Mouse (Mus musculus): ENCODE measurements at regions not wholly inside any gene's neighbourhood (a gene's known extent, or its start where the extent isn't known, plus 50 kb on each side); places are given as distances from the start of the nearest gene placed in this dataset.

- Histone ChIP-seq H3K36me3 (replicated peaks; ENCODE audit: control insufficient read depth, insufficient read depth, low read length) (no peaks in the 10 kb centered on the region), H3K4me3 (ENCODE audit: low read depth, low read length) (no peak overlapping the region), H3K27me3 (ENCODE audit: control insufficient read depth, insufficient read depth, low read length) (no peaks in the 10 kb centered on the region; the same call in 1 of the 2 replicates), H3K4me1 (ENCODE audit: control insufficient read depth, insufficient read depth) (peaks cover 20% of the 10 kb centered on the region), H3K9ac (replicated peaks; ENCODE audit: low read depth, low read length) (no peak overlapping the region), H3K27ac (ENCODE audit: low read depth) (peak overlapping the region; percentile 44), H3K4me2 (ENCODE audit: low read depth, low read length) (0 out of 2 replicates have a peak overlapping the region, but pooled peaks have one; percentile 23), H3K9me3 (replicated peaks; ENCODE audit: control insufficient read depth, low read length) (no peaks in the 10 kb centered on the region)
- DNase-seq (ENCODE audit: low spot score): peak; percentile 93
- peak; percentile 94 for ATAC-seq (ENCODE audit: insufficient read depth, low read depth)
- 22% methylated on average over 10 of the region's 10 CpGs for WGBS
- TF ChIP-seq EP300 (IDR thresholded peaks at IDR 0.05; ENCODE audit: low read depth) (peak; percentile 85), CTCF (IDR thresholded peaks at IDR 0.05; ENCODE audit: low read depth) (peak; percentile 25; the same call in 1 of the 2 replicates)
Observed at GRCm38 (mm10) chr12:12179292-12179865, 82.6 kb upstream of the Fam49a start.

GRCm38 (mm10) chr12:12180986-12181385 is 81.0 kb upstream of the Fam49a start:
- Histone ChIP-seq H3K27ac (ENCODE audit: low read depth) (no peak overlapping the region), H3K27me3 (ENCODE audit: control insufficient read depth, insufficient read depth, low read length) (no peaks in the 10 kb centered on the region; the same call in 1 of the 2 replicates), H3K9me3 (replicated peaks; ENCODE audit: control insufficient read depth, low read length) (no peaks in the 10 kb centered on the region), H3K36me3 (replicated peaks; ENCODE audit: control insufficient read depth, insufficient read depth, low read length) (no peaks in the 10 kb centered on the region), H3K4me1 (ENCODE audit: control insufficient read depth, insufficient read depth) (peaks cover 20% of the 10 kb centered on the region), H3K4me3 (ENCODE audit: low read depth, low read length) (no peak overlapping the region), H3K4me2 (ENCODE audit: low read depth, low read length) (no peak overlapping the region), H3K9ac (replicated peaks; ENCODE audit: low read depth, low read length) (no peak overlapping the region)
- ATAC-seq (ENCODE audit: insufficient read depth, low read depth) (no peak), DNase-seq (ENCODE audit: low spot score) (no peak)
- WGBS: 50% methylated on average over 1 of the region's 1 CpGs
- TF ChIP-seq EP300 (IDR thresholded peaks at IDR 0.05; ENCODE audit: low read depth): no peak
- no peak for TF ChIP-seq CTCF (IDR thresholded peaks at IDR 0.05; ENCODE audit: low read depth)

DNA sequence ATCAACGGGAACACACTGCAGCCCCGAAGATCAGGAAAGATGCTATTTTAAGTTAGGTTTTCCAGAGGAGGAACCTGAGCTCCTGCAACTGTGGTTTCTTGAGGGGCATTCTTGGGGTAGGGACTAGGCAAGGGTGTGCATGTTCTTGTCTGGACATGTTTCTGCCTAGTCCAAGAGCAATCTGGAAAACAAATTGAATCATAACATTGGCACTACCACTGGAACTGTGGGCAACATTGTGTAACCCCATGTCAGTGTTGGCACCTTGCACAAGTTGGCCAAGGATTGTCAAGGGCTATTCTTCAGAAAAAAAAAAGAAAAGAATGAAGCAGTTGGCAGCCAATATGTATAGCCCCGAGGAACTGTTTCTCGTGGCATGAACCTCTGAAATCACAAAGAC is 80.3 kb upstream of the Fam49a start:
- H3K36me3 ChIP-seq (replicated peaks; ENCODE audit: control insufficient read depth, insufficient read depth, low read length): no peaks in the 10 kb centered on the region
- H3K9ac ChIP-seq (replicated peaks; ENCODE audit: low read depth, low read length): no peak overlapping the region
- TF ChIP-seq CTCF (IDR thresholded peaks at IDR 0.05; ENCODE audit: low read depth): no peak
- TF ChIP-seq EP300 (IDR thresholded peaks at IDR 0.05; ENCODE audit: low read depth): no peak
- no peak overlapping the region for H3K27ac ChIP-seq (ENCODE audit: low read depth)
- 71% methylated on average over 4 of the region's 4 CpGs for WGBS
- no peaks in the 10 kb centered on the region for H3K9me3 ChIP-seq (replicated peaks; ENCODE audit: control insufficient read depth, low read length)
- no peaks in the 10 kb centered on the region; the same call in 1 of the 2 replicates for H3K27me3 ChIP-seq (ENCODE audit: control insufficient read depth, insufficient read depth, low read length)
- DNase-seq (ENCODE audit: low spot score) (no peak), ATAC-seq (ENCODE audit: insufficient read depth, low read depth) (no peak)
- H3K4me2 ChIP-seq (ENCODE audit: low read depth, low read length): no peak overlapping the region
- H3K4me1 ChIP-seq (ENCODE audit: control insufficient read depth, insufficient read depth): peaks cover 16% of the 10 kb centered on the region
- no peak overlapping the region for H3K4me3 ChIP-seq (ENCODE audit: low read depth, low read length)

GRCm38 (mm10) chr12:12186353-12186752 is 75.6 kb upstream of the Fam49a start:
- no peaks in the 10 kb centered on the region for H3K9me3 ChIP-seq (replicated peaks; ENCODE audit: control insufficient read depth, low read length)
- H3K4me2 ChIP-seq (ENCODE audit: low read depth, low read length): no peak overlapping the region
- no peak overlapping the region for H3K4me3 ChIP-seq (ENCODE audit: low read depth, low read length)
- no peaks in the 10 kb centered on the region for H3K36me3 ChIP-seq (replicated peaks; ENCODE audit: control insufficient read depth, insufficient read depth, low read length)
- no peak overlapping the region for H3K27ac ChIP-seq (ENCODE audit: low read depth)
- ATAC-seq (ENCODE audit: insufficient read depth, low read depth) (no peak), DNase-seq (ENCODE audit: low spot score) (no peak)
- H3K9ac ChIP-seq (replicated peaks; ENCODE audit: low read depth, low read length): no peak overlapping the region
- H3K4me1 ChIP-seq (ENCODE audit: control insufficient read depth, insufficient read depth): no peaks in the 10 kb centered on the region
- WGBS: 71% methylated on average over 2 of the region's 2 CpGs
- no peaks in the 10 kb centered on the region for H3K27me3 ChIP-seq (ENCODE audit: control insufficient read depth, insufficient read depth, low read length)
- TF ChIP-seq EP300 (IDR thresholded peaks at IDR 0.05; ENCODE audit: low read depth) (no peak), CTCF (IDR thresholded peaks at IDR 0.05; ENCODE audit: low read depth) (no peak)

DNA sequence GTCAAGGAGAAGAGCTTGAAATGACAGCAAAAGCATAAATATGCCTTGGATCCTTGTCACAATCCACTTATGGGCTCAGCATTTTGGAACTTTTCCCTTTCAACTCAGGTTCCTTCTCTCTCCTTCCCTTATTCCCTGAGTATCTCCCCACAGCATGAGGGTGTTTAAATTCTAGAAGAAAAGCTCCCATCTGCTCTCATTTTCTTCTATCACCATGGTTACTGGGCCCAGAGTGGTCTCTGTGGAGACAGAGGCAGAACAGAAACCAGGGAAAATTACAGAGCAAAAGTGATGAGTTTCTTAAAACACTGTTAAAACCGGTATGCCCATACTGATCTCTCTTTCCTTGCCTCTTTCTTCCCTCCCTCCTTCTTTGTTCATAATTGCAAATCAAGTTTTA is 66.9 kb upstream of the Fam49a start:
- TF ChIP-seq EP300 (IDR thresholded peaks at IDR 0.05; ENCODE audit: low read depth): no peak
- no peak for TF ChIP-seq CTCF (IDR thresholded peaks at IDR 0.05; ENCODE audit: low read depth)
- no peaks in the 10 kb centered on the region for H3K9me3 ChIP-seq (replicated peaks; ENCODE audit: control insufficient read depth, low read length)
- ATAC-seq (ENCODE audit: insufficient read depth, low read depth) (no peak), DNase-seq (ENCODE audit: low spot score) (no peak)
- no peak overlapping the region for H3K9ac ChIP-seq (replicated peaks; ENCODE audit: low read depth, low read length)
- no peaks in the 10 kb centered on the region for H3K36me3 ChIP-seq (replicated peaks; ENCODE audit: control insufficient read depth, insufficient read depth, low read length)
- H3K4me2 ChIP-seq (ENCODE audit: low read depth, low read length): no peak overlapping the region
- 65% methylated on average over 1 of the region's 1 CpGs for WGBS
- H3K4me3 ChIP-seq (ENCODE audit: low read depth, low read length): no peak overlapping the region
- H3K4me1 ChIP-seq (ENCODE audit: control insufficient read depth, insufficient read depth): no peaks in the 10 kb centered on the region
- no peaks in the 10 kb centered on the region for H3K27me3 ChIP-seq (ENCODE audit: control insufficient read depth, insufficient read depth, low read length)
- no peak overlapping the region for H3K27ac ChIP-seq (ENCODE audit: low read depth)

GRCm38 (mm10) chr12:12196627-12197026 is 65.3 kb upstream of the Fam49a start:
- TF ChIP-seq CTCF (IDR thresholded peaks at IDR 0.05; ENCODE audit: low read depth) (no peak), EP300 (IDR thresholded peaks at IDR 0.05; ENCODE audit: low read depth) (no peak)
- Histone ChIP-seq H3K36me3 (replicated peaks; ENCODE audit: control insufficient read depth, insufficient read depth, low read length) (no peaks in the 10 kb centered on the region), H3K4me1 (ENCODE audit: control insufficient read depth, insufficient read depth) (no peaks in the 10 kb centered on the region), H3K4me3 (ENCODE audit: low read depth, low read length) (no peak overlapping the region), H3K9ac (replicated peaks; ENCODE audit: low read depth, low read length) (no peak overlapping the region), H3K27me3 (ENCODE audit: control insufficient read depth, insufficient read depth, low read length) (no peaks in the 10 kb centered on the region), H3K27ac (ENCODE audit: low read depth) (no peak overlapping the region), H3K4me2 (ENCODE audit: low read depth, low read length) (no peak overlapping the region), H3K9me3 (replicated peaks; ENCODE audit: control insufficient read depth, low read length) (no peaks in the 10 kb centered on the region)
- no peak for DNase-seq (ENCODE audit: low spot score)
- ATAC-seq (ENCODE audit: insufficient read depth, low read depth): no peak
- 82% methylated on average over 3 of the region's 3 CpGs for WGBS
